Comparison of ENCODE assay signal across 22 mouse cellular contexts in genomic region chr19:37269106-37269505, GRCm38 (mm10).
"Had no signal": no experiment of that assay in that cellular context is flagged by ENCODE, and none has a peak within 500 bp of the region (broad histone marks: within the 10 kb centered on the region; RNA-seq: fewer than 3 reads in every experiment).

No protein-coding gene starts in this region.

- H3K4me3 ChIP-seq: heart, adult 2 months; heart, embryonic 12.5 days; hindbrain, embryonic 10.5 days; hindbrain, embryonic 12.5 days; intestine, embryonic 15.5 days; limb, embryonic 13.5 days; limb, embryonic 15.5 days; liver, embryonic 12.5 days had no signal

- H3K27me3 ChIP-seq: heart, embryonic 12.5 days; hindbrain, embryonic 12.5 days; intestine, embryonic 15.5 days; limb, embryonic 13.5 days; limb, embryonic 15.5 days had no signal

- H3K36me3 ChIP-seq: intestine, embryonic 15.5 days had no signal

- DNase-seq: gastrocnemius, postnatal 14 days; gastrocnemius, postnatal 36 days; heart, adult 11 months; heart, adult 2 months; heart, postnatal 10 days; heart, postnatal 4 days; kidney, adult 18-20 months; kidney, adult 8-10 months; kidney, postnatal 10 days; kidney, postnatal 25 days; layer of hippocampus, adult 9-11 months; layer of hippocampus, postnatal 36 days; left cerebral cortex, postnatal 4 days had no signal

- H3K27ac ChIP-seq: heart, adult 2 months; hindbrain, embryonic 10.5 days; hindbrain, embryonic 12.5 days; hindbrain, embryonic 14.5 days; intestine, embryonic 15.5 days; limb, embryonic 13.5 days; limb, embryonic 15.5 days; liver, embryonic 12.5 days; liver, embryonic 14.5 days had no signal

- H3K9me3 ChIP-seq: heart, embryonic 12.5 days; hindbrain, embryonic 10.5 days; hindbrain, embryonic 12.5 days; intestine, embryonic 15.5 days; limb, embryonic 13.5 days; limb, embryonic 15.5 days; liver, embryonic 12.5 days had no signal

- H3K4me1 ChIP-seq: intestine, embryonic 15.5 days; limb, embryonic 13.5 days; limb, embryonic 15.5 days had no signal
